Mouse (Mus musculus): ENCODE results near the gene Dynlrb1.

DNA sequence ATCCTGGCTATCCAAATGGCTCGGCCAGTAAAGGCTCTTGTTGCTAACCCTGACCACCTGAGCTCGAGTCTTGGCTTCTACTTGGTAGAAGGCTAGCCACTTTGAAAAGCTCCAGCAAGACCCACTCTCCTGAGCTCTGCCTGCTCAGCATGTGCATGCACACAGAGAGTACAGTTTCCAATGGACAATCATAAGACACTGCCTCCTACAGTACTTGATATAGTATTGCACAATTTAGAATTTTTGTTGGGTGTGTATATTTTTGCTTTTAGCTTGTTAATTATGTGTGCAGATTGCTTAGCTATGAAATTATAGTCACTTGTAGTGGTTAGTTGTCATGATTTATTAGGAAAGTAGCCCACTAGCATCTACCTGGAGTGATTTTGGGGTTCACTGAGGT, 12.4 kb downstream of the Dynlrb1 start:
- no peak for TF ChIP-seq CTCF (IDR thresholded peaks at IDR 0.05; ENCODE audit: control insufficient read depth, insufficient read depth, insufficient read length)
- no peak for TF ChIP-seq MAX (IDR thresholded peaks at IDR 0.05)
